Mouse (Mus musculus) B cell, adult 2 months (primary cell): ENCODE measurements at regions not wholly inside any gene's neighbourhood (a gene's known extent, or its start where the extent isn't known, plus 50 kb on each side); places are given as distances from the start of the nearest gene placed in this dataset.

Source experiments
- DNase-seq, 2 experiments: peaks; one replicate each; pipeline ENCODE4 v3.0.0; 2022

GRCm38 (mm10) chr2:48260299-48260698, 553.6 kb upstream of the Acvr2a start:
- no peak for DNase-seq
